Mouse (Mus musculus): ENCODE results near the gene Gm3476. TPM values are rescaled to one million over a fixed set of nuclear protein-coding genes. Genes with fewer than 3 reads are reported as not detected.
"Not testable (repeated sequence)": the region's sequence is repeated elsewhere in the genome, so short reads cannot be mapped to it uniquely, and the experiment has no call there.

Gm3476 gene
- total RNA-seq (2021), result not detected
- long read RNA-seq, experiment 1, result 0 reads
- long read RNA-seq, experiment 2, result 0 reads

DNA sequence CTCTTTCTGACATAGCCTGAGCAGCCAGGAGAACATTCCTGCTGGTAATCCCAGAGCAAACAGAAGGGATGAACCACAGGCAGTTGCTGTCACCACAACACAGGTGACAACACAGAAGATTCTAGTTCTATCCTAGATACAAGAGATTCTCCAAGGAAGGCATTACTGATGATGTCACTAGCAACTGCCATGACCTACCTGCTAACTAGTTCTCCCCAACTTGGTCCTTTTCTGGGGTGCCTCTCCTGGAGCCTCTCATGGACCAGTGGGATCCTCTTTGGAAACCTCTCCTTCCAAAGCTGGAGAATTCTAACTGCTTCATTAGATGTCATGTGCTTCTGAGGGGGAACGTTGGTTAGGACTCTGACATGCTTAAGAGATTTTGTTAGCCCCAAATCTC is at the start of gene Gm3476:
Gene Gm3476 (minus strand): TSS at position 101 of the 400 bp plus-strand sequence.
- not testable (repeated sequence) for DNase-seq

DNA sequence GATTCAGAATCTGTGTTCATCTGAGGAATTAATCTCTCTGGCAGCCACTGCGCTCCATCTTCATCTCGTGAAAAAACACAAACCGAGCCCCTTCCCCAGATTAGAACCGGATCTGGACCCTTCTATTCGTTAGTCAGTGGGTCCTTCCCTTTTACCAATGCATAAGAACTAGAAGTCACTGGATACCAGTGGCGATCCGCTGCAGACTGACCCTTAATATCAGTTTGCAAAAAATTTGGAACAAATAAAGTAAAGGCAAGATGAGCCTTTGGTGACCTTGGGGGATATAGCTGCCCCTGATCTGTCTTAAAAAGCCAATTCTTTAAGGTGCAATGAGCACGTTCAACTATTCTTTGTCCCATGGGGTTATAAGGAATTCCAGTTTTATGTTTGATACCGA is 37.9 kb upstream of the Gm3476 start:
- DNase-seq, result not testable (repeated sequence)

GRCm38 (mm10) chr14:6161085-6161484 is 35.5 kb upstream of the Gm3476 start:
- not testable (repeated sequence) for DNase-seq

DNA sequence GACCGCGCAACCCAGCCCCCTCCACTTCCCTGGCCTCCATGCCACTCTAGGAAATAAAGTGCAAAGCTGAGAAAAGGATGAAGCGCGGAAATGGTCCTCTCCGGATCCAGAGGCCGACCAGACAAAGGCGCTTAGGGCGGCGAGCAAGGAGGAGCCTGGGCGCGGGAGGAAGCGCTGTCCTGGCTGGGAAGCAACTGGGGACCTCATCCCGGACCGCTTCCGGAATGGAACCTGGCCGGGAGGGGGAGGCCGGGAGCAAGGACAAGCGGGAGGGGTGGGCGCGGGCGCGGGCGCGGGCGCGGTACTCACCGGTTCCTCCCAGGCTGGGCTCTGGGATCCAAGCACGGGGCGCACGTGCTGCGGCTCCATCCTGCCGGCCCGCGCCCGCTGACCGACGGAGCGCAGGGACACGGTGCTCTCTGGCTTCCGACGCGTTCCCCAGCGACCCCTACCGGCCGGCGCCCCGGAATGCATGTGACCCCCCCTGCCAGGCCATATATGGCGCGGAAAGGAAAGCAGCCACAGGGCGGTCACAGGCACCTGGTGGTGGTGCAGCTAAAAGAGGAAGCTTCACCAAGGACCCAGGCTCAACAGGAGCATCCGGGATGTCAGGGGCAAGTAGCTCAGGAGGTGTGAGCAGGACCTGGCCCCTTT is 17.2 kb downstream of the Gm3476 start, which contains the start of gene Gm3468:
Gene Gm3468 (minus strand): TSS at position 394 of the 654 bp plus-strand sequence.
- DNase-seq, result peak; percentile 37 to 42

DNA sequence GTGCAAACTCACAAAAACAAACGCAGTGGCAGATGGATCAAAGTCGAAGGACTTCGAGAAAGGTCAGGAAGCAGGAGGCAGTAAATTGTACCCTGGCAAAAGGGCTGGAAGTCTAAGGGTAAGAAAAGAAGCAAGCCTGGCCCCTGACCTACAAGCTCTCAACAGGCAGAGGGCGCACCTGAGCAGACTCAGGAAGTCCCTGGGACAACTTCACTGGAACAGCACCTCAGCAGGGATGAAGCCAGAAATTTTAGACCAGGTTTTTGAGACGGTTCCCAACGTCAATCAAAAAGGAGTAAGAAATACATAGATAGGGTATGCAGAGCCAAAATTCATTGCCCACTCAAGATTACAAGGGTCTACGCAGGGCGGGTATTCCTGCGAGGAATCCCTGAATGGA is 18.1 kb downstream of the Gm3476 start:
- DNase-seq, result peak in 1 of 2 experiments; percentile 0

- not testable (repeated sequence) for DNase-seq
Measured at GRCm38 (mm10) chr14:6093842-6094241, 31.8 kb downstream of the Gm3476 start, which contains the start of gene Gm8206. TSS of gene Gm8206 (minus strand) at chr14:6093942.

DNA sequence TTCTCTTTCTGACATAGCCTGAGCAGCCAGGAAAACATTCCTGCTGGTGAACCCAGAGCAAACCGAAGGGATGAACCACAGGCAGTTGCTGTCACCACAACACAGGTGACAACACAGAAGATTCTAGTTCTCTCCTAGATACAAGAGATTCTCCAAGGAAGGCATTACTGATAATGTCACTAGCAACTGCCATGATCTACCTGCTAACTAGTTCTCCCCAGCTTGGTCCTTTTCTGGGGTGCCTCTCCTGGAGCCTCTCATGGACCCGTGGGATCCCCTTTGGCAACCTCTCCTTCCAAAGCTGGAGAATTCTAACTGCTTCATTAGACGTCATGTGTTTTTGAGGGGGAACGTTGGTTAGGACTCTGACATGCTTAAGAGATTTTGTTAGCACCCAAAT is 67.4 kb downstream of the Gm3476 start, which contains the start of gene Gm6337:
Gene Gm6337 (minus strand): TSS at position 101 of the 400 bp plus-strand sequence.
- not testable (repeated sequence) for DNase-seq

Other genes starting within 250 kb of the Gm3476 start
- gene Gm8237, start 245.4 kb downstream of the Gm3476 start, total RNA-seq (2021), result under 1 TPM; 0.18 to 0.22 TPM
- gene Gm3248, start 164.1 kb downstream of the Gm3476 start, total RNA-seq (2021), result under 1 TPM in 1 of 2 experiments, not detected in 1; 0.37 TPM
- gene Gm3453, start 146.7 kb downstream of the Gm3476 start, total RNA-seq (2021), result not detected
- not detected for gene Gm6337, start 67.5 kb downstream of the Gm3476 start, total RNA-seq (2021)
- gene Gm8206, start 31.9 kb downstream of the Gm3476 start, total RNA-seq (2021), result under 1 TPM in 1 of 2 experiments, not detected in 1; 0.18 TPM
- gene Gm3468, start 17.1 kb downstream of the Gm3476 start, total RNA-seq (2021), result not detected
- gene Gm21560, start 93.5 kb upstream of the Gm3476 start, total RNA-seq (2021), result under 1 TPM in 1 of 2 experiments, not detected in 1; 0.27 TPM
- not detected for gene Gm3411, start 161.4 kb upstream of the Gm3476 start, total RNA-seq (2021)
- gene Gm21103, start 179.0 kb upstream of the Gm3476 start, total RNA-seq (2021), result not detected
- gene Gm3618, start 217.9 kb upstream of the Gm3476 start, total RNA-seq (2021), result not detected

Data from heart, adult 18-20 months (tissue).